Mouse (Mus musculus): ENCODE measurements around the gene Map4k1.

GRCm38 (mm10) chr7:28944756-28945415, 37.0 kb upstream of the Map4k1 start:
- TF ChIP-seq CTCF (conservative IDR thresholded peaks at IDR 0.05; ENCODE audit: low read length) (no peak), POU5F1 (IDR thresholded peaks at IDR 0.05; ENCODE audit: borderline replicate concordance, low read length) (no peak), NANOG (IDR thresholded peaks at IDR 0.05; ENCODE audit: borderline replicate concordance, low read length) (no peak)

All from E14TG2a.4 (cell line).